Mouse (Mus musculus): ENCODE results near the gene Serpinf2. TPM values are rescaled to one million over a fixed set of nuclear protein-coding genes. Genes with fewer than 3 reads are reported as not detected.
A peak's percentile ranks its signal among the peaks of the same experiment; 100 is the strongest.

Serpinf2 gene
- polyA plus RNA-seq, 1 experiment: 0.42 TPM

DNA sequence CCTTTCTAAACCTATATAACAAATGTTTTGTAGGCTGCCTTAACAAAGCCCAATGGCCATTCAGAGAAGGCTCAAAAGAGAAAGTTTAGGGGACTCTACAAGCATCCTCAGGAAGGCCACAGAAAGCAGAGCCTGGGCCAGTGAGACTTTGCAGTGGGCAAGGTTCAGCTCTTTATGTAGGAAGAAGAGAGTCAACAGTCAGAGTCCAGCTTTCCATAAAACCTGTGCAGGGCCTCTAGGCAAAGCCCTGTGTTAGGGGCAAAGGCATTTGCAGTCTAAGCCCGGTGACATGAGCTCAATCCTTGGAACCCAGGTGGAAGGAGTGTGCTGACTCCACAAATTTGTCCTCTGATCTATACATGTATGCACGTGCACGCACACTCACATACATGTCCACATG lies 14.9 kb downstream of the Serpinf2 start:
- peaks cover 4% of the 10 kb centered on the region for H3K4me1 ChIP-seq (ENCODE audit: control insufficient read depth)
- TF ChIP-seq GATA1 (IDR thresholded peaks at IDR 0.05; ENCODE audit: low read length): no peak
- no peak for TF ChIP-seq TAL1 (IDR thresholded peaks at IDR 0.05; ENCODE audit: low read length)
- no peaks in the 10 kb centered on the region for H3K36me3 ChIP-seq (ENCODE audit: control insufficient read depth)
- H3K9me3 ChIP-seq (ENCODE audit: control insufficient read depth, low read length): no peaks in the 10 kb centered on the region
- H3K4me3 ChIP-seq (replicated peaks): no peak overlapping the region
- H3K27me3 ChIP-seq (ENCODE audit: control insufficient read depth): peaks cover 5% of the 10 kb centered on the region; the same call in 1 of the 2 replicates

GRCm38 (mm10) chr11:75424033-75424432 lies 15.4 kb downstream of the Serpinf2 start:
- H3K4me3 ChIP-seq (replicated peaks): no peak overlapping the region
- H3K27me3 ChIP-seq (ENCODE audit: control insufficient read depth): peaks cover 5% of the 10 kb centered on the region; the same call in 1 of the 2 replicates
- H3K9me3 ChIP-seq (ENCODE audit: control insufficient read depth, low read length): no peaks in the 10 kb centered on the region
- TF ChIP-seq TAL1 (IDR thresholded peaks at IDR 0.05; ENCODE audit: low read length) (no peak), GATA1 (IDR thresholded peaks at IDR 0.05; ENCODE audit: low read length) (no peak)
- H3K4me1 ChIP-seq (ENCODE audit: control insufficient read depth): peaks cover 4% of the 10 kb centered on the region
- H3K36me3 ChIP-seq (ENCODE audit: control insufficient read depth): no peaks in the 10 kb centered on the region

- Histone ChIP-seq H3K4me1 (ENCODE audit: control insufficient read depth) (no peaks in the 10 kb centered on the region), H3K4me3 (replicated peaks) (no peak overlapping the region), H3K27me3 (ENCODE audit: control insufficient read depth) (peaks cover 5% of the 10 kb centered on the region; the same call in 1 of the 2 replicates), H3K36me3 (ENCODE audit: control insufficient read depth) (no peaks in the 10 kb centered on the region), H3K9me3 (ENCODE audit: control insufficient read depth, low read length) (no peaks in the 10 kb centered on the region)
- TF ChIP-seq TAL1 (IDR thresholded peaks at IDR 0.05; ENCODE audit: low read length) (no peak), GATA1 (IDR thresholded peaks at IDR 0.05; ENCODE audit: low read length) (no peak)
These were observed 16.3 kb downstream of the Serpinf2 start for GRCm38 (mm10) chr11:75423091-75423490.

GRCm38 (mm10) chr11:75422013-75422792 lies 17.2 kb downstream of the Serpinf2 start, which contains the start of gene Serpinf1:
TSS of gene Serpinf1 (minus strand) at chr11:75422701.
- Histone ChIP-seq H3K27me3 (ENCODE audit: control insufficient read depth) (peaks cover 5% of the 10 kb centered on the region; the same call in 1 of the 2 replicates), H3K4me1 (ENCODE audit: control insufficient read depth) (no peaks in the 10 kb centered on the region), H3K9me3 (ENCODE audit: control insufficient read depth, low read length) (no peaks in the 10 kb centered on the region), H3K4me3 (replicated peaks) (peak within 1 kb of the TSS; percentile 52), H3K36me3 (ENCODE audit: control insufficient read depth) (no peaks in the 10 kb centered on the region; the same call in 1 of the 2 replicates)
- TF ChIP-seq GATA1 (IDR thresholded peaks at IDR 0.05; ENCODE audit: low read length): no peak
- no peak for TF ChIP-seq TAL1 (IDR thresholded peaks at IDR 0.05; ENCODE audit: low read length)

GRCm38 (mm10) chr11:75421375-75422012 lies 17.9 kb downstream of the Serpinf2 start:
- Histone ChIP-seq H3K9me3 (ENCODE audit: control insufficient read depth, low read length) (no peaks in the 10 kb centered on the region), H3K27me3 (ENCODE audit: control insufficient read depth) (peaks cover 5% of the 10 kb centered on the region; the same call in 1 of the 2 replicates), H3K4me1 (ENCODE audit: control insufficient read depth) (no peaks in the 10 kb centered on the region), H3K4me3 (replicated peaks) (peak overlapping the region; percentile 52), H3K36me3 (ENCODE audit: control insufficient read depth) (no peaks in the 10 kb centered on the region; the same call in 1 of the 2 replicates)
- TF ChIP-seq GATA1 (IDR thresholded peaks at IDR 0.05; ENCODE audit: low read length) (no peak), TAL1 (IDR thresholded peaks at IDR 0.05; ENCODE audit: low read length) (no peak)

GRCm38 (mm10) chr11:75420810-75421374 lies 18.5 kb downstream of the Serpinf2 start:
- Histone ChIP-seq H3K36me3 (ENCODE audit: control insufficient read depth) (no peaks in the 10 kb centered on the region; the same call in 1 of the 2 replicates), H3K27me3 (ENCODE audit: control insufficient read depth) (peaks cover 5% of the 10 kb centered on the region; the same call in 1 of the 2 replicates), H3K9me3 (ENCODE audit: control insufficient read depth, low read length) (no peaks in the 10 kb centered on the region), H3K4me3 (replicated peaks) (peak overlapping the region; percentile 13), H3K4me1 (ENCODE audit: control insufficient read depth) (no peaks in the 10 kb centered on the region)
- TF ChIP-seq TAL1 (IDR thresholded peaks at IDR 0.05; ENCODE audit: low read length): no peak
- TF ChIP-seq GATA1 (IDR thresholded peaks at IDR 0.05; ENCODE audit: low read length): no peak

GRCm38 (mm10) chr11:75420037-75420436 lies 19.4 kb downstream of the Serpinf2 start:
- Histone ChIP-seq H3K9me3 (ENCODE audit: control insufficient read depth, low read length) (no peaks in the 10 kb centered on the region), H3K36me3 (ENCODE audit: control insufficient read depth) (no peaks in the 10 kb centered on the region; the same call in 1 of the 2 replicates), H3K27me3 (ENCODE audit: control insufficient read depth) (peaks cover 5% of the 10 kb centered on the region; the same call in 1 of the 2 replicates)

GRCm38 (mm10) chr11:75415994-75416393 lies 23.4 kb downstream of the Serpinf2 start:
- H3K36me3 ChIP-seq (ENCODE audit: control insufficient read depth): no peaks in the 10 kb centered on the region; the same call in 1 of the 2 replicates
- TF ChIP-seq GATA1 (IDR thresholded peaks at IDR 0.05; ENCODE audit: low read length) (no peak), TAL1 (IDR thresholded peaks at IDR 0.05; ENCODE audit: low read length) (no peak)
- H3K4me1 ChIP-seq (ENCODE audit: control insufficient read depth): no peaks in the 10 kb centered on the region
- H3K4me3 ChIP-seq (replicated peaks): no peak overlapping the region
- no peaks in the 10 kb centered on the region for H3K27me3 ChIP-seq (ENCODE audit: control insufficient read depth)
- no peaks in the 10 kb centered on the region for H3K9me3 ChIP-seq (ENCODE audit: control insufficient read depth, low read length)

More at GRCm38 (mm10) chr11:75420037-75420436, 19.4 kb downstream of the Serpinf2 start:
- no peaks in the 10 kb centered on the region for H3K4me1 ChIP-seq (ENCODE audit: control insufficient read depth)
- no peak for TF ChIP-seq GATA1 (IDR thresholded peaks at IDR 0.05; ENCODE audit: low read length)
- TF ChIP-seq TAL1 (IDR thresholded peaks at IDR 0.05; ENCODE audit: low read length): no peak
- no peak overlapping the region for H3K4me3 ChIP-seq (replicated peaks)

All from erythroblast, embryonic 14.5 days (primary cell).